Mouse (Mus musculus) myocyte (in vitro differentiated cells): ENCODE measurements at regions not wholly inside any gene's neighbourhood (a gene's known extent, or its start where the extent isn't known, plus 50 kb on each side); places are given as distances from the start of the nearest gene placed in this dataset.
"Not testable (repeated sequence)": the region's sequence is repeated elsewhere in the genome, so short reads cannot be mapped to it uniquely, and the experiment has no call there.

Experiments
- H3K27me3 ChIP-seq: one replicate; pipeline ENCODE4 v1.6.1; 2011; ENCODE audit not compliant: control insufficient read depth, insufficient read depth, insufficient read length
- H3K36me3 ChIP-seq: one replicate; pipeline ENCODE4 v1.6.1; 2011; ENCODE audit not compliant: control insufficient read depth, insufficient read depth
- H3K4me2 ChIP-seq: one replicate; pipeline ENCODE4 v1.6.1; 2011; ENCODE audit warnings: low read depth, control low read depth
- H3K4me3 ChIP-seq: one replicate; pipeline ENCODE4 v1.5.1; 2011; ENCODE audit warnings: mild to moderate bottlenecking, control low read depth, moderate library complexity
- H3K79me2 ChIP-seq: one replicate; pipeline ENCODE4 v1.6.1; 2011; ENCODE audit not compliant: control insufficient read depth, insufficient read depth
- H3ac ChIP-seq: one replicate; pipeline ENCODE4 v1.6.1; 2011; ENCODE audit not compliant: control insufficient read depth, insufficient read length
- CEBPB ChIP-seq: IDR thresholded peaks from 2 replicates; pipeline ENCODE4 v1.6.1; 2011; ENCODE audit warnings: mild to moderate bottlenecking, moderate library complexity; ENCODE audit not compliant: poor library complexity, insufficient read depth, severe bottlenecking
- E2F4 ChIP-seq: IDR thresholded peaks from one replicate; pipeline ENCODE4 v1.6.1; 2011; ENCODE audit warnings: mild to moderate bottlenecking, control low read depth, moderate library complexity; ENCODE audit not compliant: insufficient read depth
- MAX ChIP-seq: IDR thresholded peaks from one replicate; pipeline ENCODE4 v1.6.1; 2011; ENCODE audit warnings: low read depth, mild to moderate bottlenecking, control low read depth
- MYOD1 ChIP-seq, 3 experiments: IDR thresholded peaks; one replicate each; pipeline ENCODE4 v1.6.1; 2011; ENCODE audit warnings: control low read depth in 2 of 3, low read depth in 2 of 3, mild to moderate bottlenecking in 2 of 3, moderate library complexity in 1 of 3; ENCODE audit not compliant: insufficient read length in 2 of 3, control insufficient read depth in 1 of 3
- MYOG ChIP-seq, 3 experiments: IDR thresholded peaks; one replicate each; pipeline ENCODE4 v1.6.1; 2011; ENCODE audit warnings: control low read depth in 2 of 3, low read depth in 2 of 3, mild to moderate bottlenecking in 2 of 3; ENCODE audit not compliant: insufficient read length in 2 of 3, control insufficient read depth in 1 of 3, insufficient read depth in 1 of 3
- POLR2A ChIP-seq: IDR thresholded peaks from one replicate; pipeline ENCODE4 v1.6.1; 2011; ENCODE audit warnings: low read depth, mild to moderate bottlenecking, control low read depth, moderate library complexity; ENCODE audit not compliant: insufficient read length
- POLR2AphosphoS2 ChIP-seq: IDR thresholded peaks from one replicate; pipeline ENCODE4 v1.6.1; 2011; ENCODE audit warnings: low read depth, control low read depth; ENCODE audit not compliant: insufficient read length
- REST ChIP-seq: IDR thresholded peaks from one replicate; pipeline ENCODE4 v1.6.1; 2011; ENCODE audit warnings: mild to moderate bottlenecking, control low read depth, moderate library complexity; ENCODE audit not compliant: insufficient read depth, insufficient read length
- SRF ChIP-seq: IDR thresholded peaks from one replicate; pipeline ENCODE4 v1.6.1; 2011; ENCODE audit warnings: low read depth; ENCODE audit not compliant: control insufficient read depth, insufficient read length
- TCF12 ChIP-seq: IDR thresholded peaks from one replicate; pipeline ENCODE4 v1.6.1; 2011; ENCODE audit warnings: mild to moderate bottlenecking, control low read depth; ENCODE audit not compliant: poor library complexity, insufficient read depth, severe bottlenecking
- TCF3 ChIP-seq: IDR thresholded peaks from one replicate; pipeline ENCODE4 v1.6.1; 2011; ENCODE audit warnings: low read depth, control low read depth; ENCODE audit not compliant: insufficient read length
- USF1 ChIP-seq: IDR thresholded peaks from one replicate; pipeline ENCODE4 v1.6.1; 2011; ENCODE audit warnings: low read depth, mild to moderate bottlenecking, control low read depth, moderate library complexity

GRCm38 (mm10) chr6:48341367-48341766 is 54.0 kb upstream of the Krba1 start:
- not testable (repeated sequence) for H3K27me3 ChIP-seq, H3K4me2 ChIP-seq, H3K36me3 ChIP-seq, H3K4me3 ChIP-seq, H3ac ChIP-seq, H3K79me2 ChIP-seq

- H3K27me3 ChIP-seq, H3K4me3 ChIP-seq, H3K79me2 ChIP-seq, H3K36me3 ChIP-seq, H3ac ChIP-seq, H3K4me2 ChIP-seq: not testable (repeated sequence)
Observed at GRCm38 (mm10) chr6:48336964-48337363, 58.4 kb upstream of the Krba1 start.

DNA sequence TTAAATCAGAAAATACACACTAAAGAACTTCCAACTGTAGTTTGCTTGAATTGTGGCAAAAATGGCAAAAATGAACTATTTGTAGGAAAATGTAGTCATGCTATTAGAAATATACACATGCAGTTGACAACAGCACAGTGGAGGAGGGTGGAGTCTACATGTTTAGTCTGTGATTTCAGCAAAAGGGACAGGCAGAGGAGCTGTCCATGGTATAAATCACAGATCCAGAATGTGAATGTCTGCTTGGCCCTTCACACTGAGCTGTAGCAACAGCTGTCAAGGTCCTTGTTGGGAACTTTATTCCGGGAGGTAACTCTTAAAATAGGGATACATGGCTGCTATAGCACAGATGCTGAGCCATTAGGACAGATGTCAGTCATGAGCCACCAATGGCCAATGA is 107.4 kb upstream of the Krba1 start:
- H3ac ChIP-seq: no peak overlapping the region
- H3K4me3 ChIP-seq: no peak overlapping the region
- no peak for TF ChIP-seq USF1
- TF ChIP-seq REST: peak; percentile 38
- no peak for TF ChIP-seq TCF3
- TF ChIP-seq POLR2AphosphoS2: no peak
- H3K36me3 ChIP-seq: no peaks in the 10 kb centered on the region
- no peaks in the 10 kb centered on the region for H3K79me2 ChIP-seq
- H3K4me2 ChIP-seq: no peak overlapping the region
- no peaks in the 10 kb centered on the region for H3K27me3 ChIP-seq

DNA sequence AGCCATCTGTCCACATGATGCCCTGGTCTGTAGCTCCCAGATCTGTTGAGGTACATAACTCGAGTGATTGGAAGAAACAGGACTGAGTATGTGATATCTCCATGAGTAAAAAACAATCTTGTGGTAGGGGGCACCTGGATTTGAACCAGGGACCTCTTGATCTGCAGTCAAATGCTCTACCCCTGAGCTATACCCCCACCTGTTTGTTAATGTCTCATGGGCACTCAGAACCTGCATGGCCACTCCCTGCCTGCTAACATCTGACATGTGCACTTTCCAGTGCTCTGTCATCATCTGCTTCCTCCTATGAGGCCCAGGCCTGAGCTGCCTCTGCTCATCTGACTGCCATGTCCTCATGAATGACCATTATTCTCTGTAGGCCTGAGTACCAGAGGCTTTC is 115.7 kb upstream of the Krba1 start:
- not testable (repeated sequence) for H3K36me3 ChIP-seq, H3K27me3 ChIP-seq, H3K4me2 ChIP-seq, H3ac ChIP-seq, H3K79me2 ChIP-seq, H3K4me3 ChIP-seq

DNA sequence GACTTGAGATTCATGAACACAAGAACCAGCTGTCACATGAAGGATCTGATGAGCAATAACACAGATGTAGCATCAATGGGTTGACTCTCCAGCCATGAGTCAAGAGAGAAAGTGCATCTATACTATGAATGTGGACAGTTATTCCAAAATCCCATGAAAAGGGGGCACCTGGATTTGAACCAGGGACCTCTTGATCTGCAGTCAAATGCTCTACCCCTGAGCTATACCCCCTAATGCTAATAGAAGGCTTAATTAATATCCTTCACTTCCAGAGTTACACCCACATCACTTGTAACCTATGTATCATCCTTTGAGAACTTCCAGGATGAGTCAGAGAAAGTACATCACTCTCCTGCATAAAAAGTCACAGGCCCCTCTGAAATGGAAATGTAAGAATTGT is 133.8 kb upstream of the Krba1 start:
- not testable (repeated sequence) for H3K36me3 ChIP-seq, H3ac ChIP-seq, H3K27me3 ChIP-seq, H3K79me2 ChIP-seq, H3K4me3 ChIP-seq, H3K4me2 ChIP-seq

DNA sequence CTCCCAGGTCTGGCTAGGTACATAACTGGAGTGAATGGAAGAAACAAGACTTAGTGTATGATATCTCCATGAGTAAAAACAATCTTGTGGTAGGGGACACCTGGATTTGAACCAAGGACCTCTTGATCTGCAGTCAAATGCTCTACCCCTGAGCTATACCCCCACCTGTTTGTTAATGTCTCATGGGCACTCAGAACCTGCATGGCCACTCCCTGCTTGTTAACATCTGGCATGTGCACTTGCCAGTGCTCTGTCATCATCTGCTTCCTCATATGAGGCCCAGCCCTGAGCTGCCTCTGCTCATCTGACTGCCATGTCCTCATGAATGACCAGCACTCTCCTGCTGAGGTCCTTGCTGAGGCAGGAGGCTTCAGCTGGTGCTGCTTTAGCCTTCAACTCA is 142.4 kb upstream of the Krba1 start:
- H3K4me3 ChIP-seq, H3K36me3 ChIP-seq, H3K4me2 ChIP-seq, H3K27me3 ChIP-seq, H3ac ChIP-seq, H3K79me2 ChIP-seq: not testable (repeated sequence)

GRCm38 (mm10) chr6:48251954-48252353 is 143.4 kb upstream of the Krba1 start:
- Histone ChIP-seq H3K79me2 (no peaks in the 10 kb centered on the region), H3K4me2 (no peak overlapping the region), H3K36me3 (no peaks in the 10 kb centered on the region), H3K4me3 (no peak overlapping the region), H3ac (no peak overlapping the region), H3K27me3 (no peaks in the 10 kb centered on the region)
- TF ChIP-seq MYOG (IDR thresholded peaks at IDR 0.05; ENCODE audit: control insufficient read depth in 1 of 3, insufficient read depth in 1 of 3, insufficient read length in 2 of 3, low read depth in 2 of 3) (no peak), CEBPB (no peak), POLR2AphosphoS2 (no peak), SRF (no peak), E2F4 (no peak), TCF12 (no peak), MAX (no peak), TCF3 (no peak), POLR2A (no peak), REST (no peak), USF1 (no peak), MYOD1 (IDR thresholded peaks at IDR 0.05; ENCODE audit: control insufficient read depth in 1 of 3, insufficient read length in 2 of 3, low read depth in 2 of 3) (no peak)

DNA sequence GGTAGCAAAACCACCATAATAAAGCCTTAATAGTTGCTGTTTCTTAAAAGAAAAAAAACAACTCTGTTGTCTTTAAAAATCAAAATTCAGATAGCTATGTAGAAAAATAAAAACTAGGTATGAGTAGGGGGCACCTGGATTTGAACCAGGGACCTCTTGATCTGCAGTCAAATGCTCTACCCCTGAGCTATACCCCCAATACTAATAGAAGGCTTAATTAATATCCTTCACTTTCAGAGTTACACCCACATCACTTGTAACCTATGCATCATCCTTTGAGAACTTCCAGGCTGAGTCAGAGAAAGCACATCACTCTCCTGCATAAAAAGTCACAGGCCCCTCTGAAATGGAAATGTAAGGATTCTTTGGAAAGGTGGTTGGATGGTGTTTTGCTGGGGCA is 151.2 kb upstream of the Krba1 start:
- H3K27me3 ChIP-seq, H3K79me2 ChIP-seq, H3ac ChIP-seq, H3K4me3 ChIP-seq, H3K4me2 ChIP-seq, H3K36me3 ChIP-seq: not testable (repeated sequence)
